Mouse (Mus musculus): ENCODE results near the gene Snapc3. TPM values are rescaled to one million over a fixed set of nuclear protein-coding genes. Genes with fewer than 3 reads are reported as not detected.

Gene Snapc3
- polyA plus RNA-seq, 1 experiment from 2014 or later = 27.3 TPM

DNA sequence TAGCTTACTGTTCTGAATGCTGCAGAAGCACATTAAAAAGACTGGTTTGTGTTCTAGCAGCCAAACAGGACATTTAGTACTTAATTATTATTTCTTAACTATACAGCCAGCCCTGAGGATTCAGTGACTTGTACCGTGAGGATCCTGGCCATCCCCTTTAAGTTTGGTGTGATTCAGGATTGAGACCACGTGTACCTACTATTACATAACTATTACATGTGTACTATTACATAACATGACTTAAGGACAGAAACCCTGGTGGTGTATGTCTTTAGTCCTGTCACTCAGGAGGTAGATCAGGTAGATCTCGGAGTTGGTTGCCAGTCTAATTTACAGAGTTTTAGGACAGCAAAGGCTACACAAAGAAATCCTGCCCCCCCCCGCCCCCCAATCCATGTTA lies 23.5 kb downstream of the Snapc3 start:
- TF ChIP-seq CTCF (IDR thresholded peaks at IDR 0.05; ENCODE audit: low read depth) = no peak
- no peaks in the 10 kb centered on the region for H3K9me3 ChIP-seq (replicated peaks; ENCODE audit: low read length)
- peaks cover 31% of the 10 kb centered on the region for H3K36me3 ChIP-seq (ENCODE audit: insufficient read depth, low read length)
- no peak overlapping the region for H3K9ac ChIP-seq (ENCODE audit: low read depth, low read length)
- WGBS = 90% methylated on average over 4 of the region's 4 CpGs
- H3K27ac ChIP-seq = no peak overlapping the region
- H3K4me1 ChIP-seq (replicated peaks; ENCODE audit: insufficient read depth, low read length) = no peaks in the 10 kb centered on the region
- no peak overlapping the region for H3K4me3 ChIP-seq (replicated peaks; ENCODE audit: low read depth, low read length)
- DNase-seq (ENCODE audit: low spot score) (no peak), ATAC-seq (replicated peaks; ENCODE audit: low FRiP score, low read depth) (no peak)
- H3K27me3 ChIP-seq (ENCODE audit: insufficient read depth, low read length) = no peaks in the 10 kb centered on the region
- no peak overlapping the region for H3K4me2 ChIP-seq (ENCODE audit: low read length)

DNA sequence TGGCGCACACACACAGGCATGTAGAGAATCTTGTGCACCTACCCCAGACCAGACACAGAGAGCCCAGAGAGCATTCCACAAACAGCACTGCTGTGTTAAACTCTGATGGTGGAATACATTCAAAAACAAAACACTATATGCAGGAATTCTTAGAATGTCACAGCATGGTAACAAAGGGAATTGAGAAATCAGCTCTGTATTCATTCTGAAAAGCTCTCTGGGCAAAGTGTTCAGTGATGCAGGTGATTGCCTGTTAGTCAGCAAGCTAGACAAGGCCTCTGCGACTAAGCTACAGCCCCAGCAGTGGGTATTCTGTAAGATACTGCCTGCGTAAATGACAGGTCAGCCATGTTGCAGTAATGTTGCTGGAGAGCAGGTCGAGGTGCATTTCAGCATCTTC lies 33.3 kb downstream of the Snapc3 start:
- no peak overlapping the region for H3K4me2 ChIP-seq (ENCODE audit: low read length)
- no peaks in the 10 kb centered on the region for H3K27me3 ChIP-seq (ENCODE audit: insufficient read depth, low read length)
- 92% methylated on average over 4 of the region's 4 CpGs for WGBS
- no peak overlapping the region for H3K9ac ChIP-seq (ENCODE audit: low read depth, low read length)
- H3K36me3 ChIP-seq (ENCODE audit: insufficient read depth, low read length) = peaks cover 45% of the 10 kb centered on the region
- H3K9me3 ChIP-seq (replicated peaks; ENCODE audit: low read length) = no peaks in the 10 kb centered on the region
- TF ChIP-seq CTCF (IDR thresholded peaks at IDR 0.05; ENCODE audit: low read depth) = no peak
- no peak overlapping the region for H3K4me3 ChIP-seq (replicated peaks; ENCODE audit: low read depth, low read length)
- ATAC-seq (replicated peaks; ENCODE audit: low FRiP score, low read depth) = no peak
- H3K27ac ChIP-seq = no peak overlapping the region
- no peaks in the 10 kb centered on the region for H3K4me1 ChIP-seq (replicated peaks; ENCODE audit: insufficient read depth, low read length)
- DNase-seq (ENCODE audit: low spot score) = no peak

DNA sequence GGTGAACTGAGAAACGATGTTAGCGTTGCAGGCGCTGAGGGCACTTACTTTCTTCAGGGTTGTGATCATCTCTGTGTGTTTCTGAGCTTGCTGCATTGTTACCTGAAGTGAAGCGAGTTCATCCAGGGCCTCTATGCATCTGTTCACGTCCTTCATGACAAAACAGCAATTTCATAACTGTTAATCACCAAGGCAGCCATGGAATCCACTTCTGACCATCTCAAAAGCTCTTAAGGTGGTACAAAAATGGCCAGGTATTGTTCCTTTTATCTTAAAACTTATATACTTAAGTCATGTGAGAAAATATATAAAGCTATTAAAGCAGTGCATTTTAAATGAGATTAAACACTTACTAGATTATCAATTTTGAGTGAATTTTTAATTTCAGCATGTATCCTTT lies 42.6 kb downstream of the Snapc3 start:
- Histone ChIP-seq H3K4me1 (replicated peaks; ENCODE audit: insufficient read depth, low read length) (no peaks in the 10 kb centered on the region), H3K4me2 (ENCODE audit: low read length) (no peak overlapping the region), H3K27ac (no peak overlapping the region), H3K9me3 (replicated peaks; ENCODE audit: low read length) (no peaks in the 10 kb centered on the region), H3K4me3 (replicated peaks; ENCODE audit: low read depth, low read length) (no peak overlapping the region), H3K27me3 (ENCODE audit: insufficient read depth, low read length) (no peaks in the 10 kb centered on the region), H3K9ac (ENCODE audit: low read depth, low read length) (no peak overlapping the region), H3K36me3 (ENCODE audit: insufficient read depth, low read length) (peaks cover 38% of the 10 kb centered on the region)
- no peak for TF ChIP-seq CTCF (IDR thresholded peaks at IDR 0.05; ENCODE audit: low read depth)
- WGBS = 90% methylated on average over 5 of the region's 5 CpGs
- ATAC-seq (replicated peaks; ENCODE audit: low FRiP score, low read depth) (no peak), DNase-seq (ENCODE audit: low spot score) (no peak)

DNA sequence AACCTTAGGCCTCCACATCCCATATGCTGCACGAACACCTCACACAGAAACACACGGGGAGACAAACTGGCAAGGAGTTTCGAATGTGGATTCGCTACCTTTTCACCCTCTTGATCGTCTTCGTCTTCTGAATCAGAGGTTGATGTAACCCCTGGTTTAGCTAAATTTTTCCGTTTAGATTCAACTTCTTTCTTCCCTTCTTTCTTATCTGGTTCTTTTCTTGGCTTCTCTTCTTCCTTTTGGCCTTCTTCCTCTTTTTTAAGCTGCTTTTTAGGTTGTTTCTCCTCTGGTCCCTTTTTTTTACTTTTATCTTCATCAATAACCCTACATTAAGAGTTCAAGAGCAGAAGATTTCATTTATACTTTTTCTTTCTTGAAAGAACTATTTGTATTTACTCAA lies 47.3 kb downstream of the Snapc3 start:
- Histone ChIP-seq H3K4me2 (ENCODE audit: low read length) (no peak overlapping the region), H3K9me3 (replicated peaks; ENCODE audit: low read length) (no peaks in the 10 kb centered on the region), H3K4me1 (replicated peaks; ENCODE audit: insufficient read depth, low read length) (no peaks in the 10 kb centered on the region), H3K27ac (no peak overlapping the region), H3K27me3 (ENCODE audit: insufficient read depth, low read length) (no peaks in the 10 kb centered on the region), H3K36me3 (ENCODE audit: insufficient read depth, low read length) (peaks cover 43% of the 10 kb centered on the region), H3K9ac (ENCODE audit: low read depth, low read length) (no peak overlapping the region), H3K4me3 (replicated peaks; ENCODE audit: low read depth, low read length) (no peak overlapping the region)
- no peak for TF ChIP-seq CTCF (IDR thresholded peaks at IDR 0.05; ENCODE audit: low read depth)
- ATAC-seq (replicated peaks; ENCODE audit: low FRiP score, low read depth) (no peak), DNase-seq (ENCODE audit: low spot score) (no peak)
- WGBS = 92% methylated on average over 7 of the region's 7 CpGs

DNA sequence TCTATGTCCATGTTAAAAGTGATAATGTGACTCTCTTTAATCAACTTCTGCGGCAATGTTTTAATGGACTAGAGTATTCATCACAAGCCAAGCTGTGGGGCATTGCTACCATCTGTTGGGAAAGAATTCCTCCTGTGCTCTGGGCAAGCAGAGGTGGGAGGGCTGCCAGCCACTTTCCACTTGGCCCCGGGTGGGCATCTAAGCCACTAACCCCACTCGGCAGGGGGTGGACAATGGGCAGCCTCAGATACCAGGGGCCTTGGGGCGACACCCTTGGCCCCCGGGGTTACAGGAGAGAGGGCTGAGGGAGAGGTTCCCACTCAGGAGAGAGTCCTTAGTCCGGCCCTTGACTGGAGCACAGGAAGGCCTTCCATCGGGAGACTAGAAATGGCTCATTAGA lies 50.1 kb downstream of the Snapc3 start:
- H3K4me2 ChIP-seq (ENCODE audit: low read length) = no peak overlapping the region
- 91% methylated on average over 7 of the region's 7 CpGs for WGBS
- no peak overlapping the region for H3K27ac ChIP-seq
- no peak for TF ChIP-seq CTCF (IDR thresholded peaks at IDR 0.05; ENCODE audit: low read depth)
- no peak for ATAC-seq (replicated peaks; ENCODE audit: low FRiP score, low read depth)
- no peak for DNase-seq (ENCODE audit: low spot score)
- no peaks in the 10 kb centered on the region for H3K9me3 ChIP-seq (replicated peaks; ENCODE audit: low read length)
- no peak overlapping the region for H3K9ac ChIP-seq (ENCODE audit: low read depth, low read length)
- peaks cover 57% of the 10 kb centered on the region for H3K36me3 ChIP-seq (ENCODE audit: insufficient read depth, low read length)
- H3K27me3 ChIP-seq (ENCODE audit: insufficient read depth, low read length) = no peaks in the 10 kb centered on the region
- no peak overlapping the region for H3K4me3 ChIP-seq (replicated peaks; ENCODE audit: low read depth, low read length)
- H3K4me1 ChIP-seq (replicated peaks; ENCODE audit: insufficient read depth, low read length) = no peaks in the 10 kb centered on the region

DNA sequence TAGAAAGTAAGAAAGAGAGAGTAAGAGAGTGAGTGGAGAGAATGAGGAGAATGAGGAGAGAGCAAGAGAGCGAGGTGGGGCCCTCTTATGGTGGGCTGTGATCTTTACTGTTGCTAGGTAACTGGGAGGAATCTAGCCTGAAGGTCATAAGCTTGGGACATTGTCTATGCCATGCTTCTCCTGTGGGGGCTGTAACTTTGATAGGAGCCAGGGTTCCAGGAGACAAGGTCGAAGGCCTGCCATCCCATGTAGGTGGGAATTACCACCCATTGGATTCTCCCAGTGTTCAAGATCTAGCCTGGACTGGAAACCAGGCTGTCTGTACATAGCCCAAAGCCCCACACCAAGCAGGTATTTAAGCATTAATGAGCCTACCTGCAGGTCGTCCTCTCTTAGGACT lies 50.7 kb downstream of the Snapc3 start:
- DNase-seq (ENCODE audit: low spot score) = no peak
- H3K36me3 ChIP-seq (ENCODE audit: insufficient read depth, low read length) = peaks cover 56% of the 10 kb centered on the region
- WGBS = 81% methylated on average over 3 of the region's 3 CpGs
- H3K4me1 ChIP-seq (replicated peaks; ENCODE audit: insufficient read depth, low read length) = no peaks in the 10 kb centered on the region
- TF ChIP-seq CTCF (IDR thresholded peaks at IDR 0.05; ENCODE audit: low read depth) = no peak
- ATAC-seq (replicated peaks; ENCODE audit: low FRiP score, low read depth) = no peak
- no peak overlapping the region for H3K4me3 ChIP-seq (replicated peaks; ENCODE audit: low read depth, low read length)
- no peaks in the 10 kb centered on the region for H3K9me3 ChIP-seq (replicated peaks; ENCODE audit: low read length)
- H3K27me3 ChIP-seq (ENCODE audit: insufficient read depth, low read length) = no peaks in the 10 kb centered on the region
- no peak overlapping the region for H3K27ac ChIP-seq
- H3K4me2 ChIP-seq (ENCODE audit: low read length) = no peak overlapping the region
- H3K9ac ChIP-seq (ENCODE audit: low read depth, low read length) = no peak overlapping the region

DNA sequence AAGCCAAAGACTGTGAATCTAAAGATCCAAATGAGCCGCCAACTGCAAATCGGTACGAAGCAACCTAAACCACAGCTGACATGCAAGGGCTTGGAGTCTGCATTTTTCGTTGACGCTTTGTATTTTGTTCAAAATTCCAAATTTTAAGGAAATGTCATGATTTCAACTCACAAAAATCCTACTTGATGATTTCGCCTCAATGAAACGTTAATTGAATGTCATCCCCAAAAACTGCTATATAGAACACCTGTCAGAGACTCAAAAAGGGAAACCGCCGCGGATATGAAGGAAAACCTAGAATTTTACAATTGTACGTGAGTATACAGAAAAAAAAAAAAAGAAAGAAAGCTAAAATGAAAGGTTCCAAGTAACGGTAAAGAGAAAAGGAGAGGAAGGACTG lies 67.7 kb downstream of the Snapc3 start:
- DNase-seq (ENCODE audit: low spot score) = no peak
- no peaks in the 10 kb centered on the region for H3K9me3 ChIP-seq (replicated peaks; ENCODE audit: low read length)
- WGBS = 16% methylated on average over 12 of the region's 12 CpGs
- H3K9ac ChIP-seq (ENCODE audit: low read depth, low read length) = peak overlapping the region; percentile 94
- 0 out of 2 replicates have a peak, but pooled peaks cover 4% of the 10 kb centered on the region for H3K4me1 ChIP-seq (replicated peaks; ENCODE audit: insufficient read depth, low read length)
- H3K27me3 ChIP-seq (ENCODE audit: insufficient read depth, low read length) = no peaks in the 10 kb centered on the region
- peaks cover 18% of the 10 kb centered on the region for H3K36me3 ChIP-seq (ENCODE audit: insufficient read depth, low read length)
- H3K4me3 ChIP-seq (replicated peaks; ENCODE audit: low read depth, low read length) = peak overlapping the region; percentile 92
- H3K27ac ChIP-seq = peak overlapping the region; percentile 93
- TF ChIP-seq CTCF (IDR thresholded peaks at IDR 0.05; ENCODE audit: low read depth) = no peak
- peak overlapping the region; percentile 72 for H3K4me2 ChIP-seq (ENCODE audit: low read length)
- ATAC-seq (replicated peaks; ENCODE audit: low FRiP score, low read depth) = no peak

Measured in kidney, postnatal 0 days (tissue).